10 mouse cellular contexts compared by ENCODE assay signal in genomic region chr9:46215338-46216322, GRCm38 (mm10). TPM values are rescaled to one million over a fixed set of nuclear protein-coding genes. Genes with fewer than 3 reads are reported as not detected.
DNase-seq lines count a peak whose midpoint lies in the region; ATAC-seq and TF ChIP-seq lines count a peak whose summit lies in the region.
"Had no signal": no experiment of that assay in that cellular context is flagged by ENCODE, and none has a peak within 500 bp of the region (broad histone marks: within the 10 kb centered on the region; RNA-seq: fewer than 3 reads in every experiment).

No protein-coding gene starts in this region.

- no peak for TF ChIP-seq POLR2A in thymus, adult 2 months (IDR thresholded peaks at IDR 0.05; ENCODE audit: control insufficient read depth, extremely low read depth, insufficient read depth, low read length, poor library complexity)

- peak; percentile 45; the same call in 1 of the 2 replicates for ATAC-seq in cerebellum, adult (ENCODE audit: insufficient number of reproducible peaks, low FRiP score, low TSS enrichment)
- ATAC-seq in lung, embryonic 15.5 days (ENCODE audit: borderline replicate concordance, extremely low read depth, low FRiP score, low TSS enrichment) = 0 out of 2 replicates have a peak, but pooled peaks have one; percentile 24
- ATAC-seq in neural tube, embryonic 15.5 days (ENCODE audit: low FRiP score) = no peak

- no peak overlapping the region for H3K9ac ChIP-seq in lung, embryonic 15.5 days
- H3K9ac ChIP-seq in neural tube, embryonic 15.5 days (replicated peaks) = no peak overlapping the region
- H3K9ac ChIP-seq: neural tube, embryonic 13.5 days had no signal

- H3K27ac ChIP-seq in lung, embryonic 15.5 days = no peak overlapping the region
- H3K27ac ChIP-seq in heart, embryonic 10.5 days = peak overlapping the region; percentile 32; the same call in 1 of the 2 replicates
- no peak overlapping the region for H3K27ac ChIP-seq in neural tube, embryonic 15.5 days (replicated peaks)
- H3K27ac ChIP-seq in thymus, adult 2 months (ENCODE audit: control insufficient read depth, insufficient read depth, low read length) = no peak overlapping the region
- H3K27ac ChIP-seq: neural tube, embryonic 13.5 days had no signal

- H3K4me2 ChIP-seq in lung, embryonic 15.5 days = no peak overlapping the region
- no peak overlapping the region for H3K4me2 ChIP-seq in neural tube, embryonic 15.5 days
- H3K4me2 ChIP-seq: neural tube, embryonic 13.5 days had no signal

- WGBS in lung, embryonic 15.5 days = 46% methylated on average over 11 of the region's 11 CpGs
- WGBS in heart, embryonic 10.5 days = 20% methylated on average over 11 of the region's 11 CpGs
- WGBS in neural tube, embryonic 15.5 days = 87% methylated on average over 11 of the region's 11 CpGs
- WGBS in thymus, adult 2 months = 93% methylated on average over 11 of the region's 11 CpGs

- no peak for TF ChIP-seq CTCF in thymus, adult 2 months (IDR thresholded peaks at IDR 0.05; ENCODE audit: borderline replicate concordance, control insufficient read depth, extremely low read depth, insufficient read depth, low read length, poor library complexity)

- H3K4me3 ChIP-seq in lung, embryonic 15.5 days = no peak overlapping the region
- H3K4me3 ChIP-seq in heart, embryonic 10.5 days = no peak overlapping the region
- H3K4me3 ChIP-seq in neural tube, embryonic 15.5 days (replicated peaks) = no peak overlapping the region
- H3K4me3 ChIP-seq in thymus, adult 2 months (ENCODE audit: control insufficient read depth, insufficient read depth, low read length) = no peak overlapping the region
- H3K4me3 ChIP-seq: neural tube, embryonic 13.5 days had no signal

- H3K4me1 ChIP-seq in lung, embryonic 15.5 days = 0 out of 2 replicates have a peak, but pooled peaks cover 2% of the 10 kb centered on the region
- H3K4me1 ChIP-seq in heart, embryonic 10.5 days = peaks cover 38% of the 10 kb centered on the region
- H3K4me1 ChIP-seq in neural tube, embryonic 15.5 days = no peaks in the 10 kb centered on the region
- H3K4me1 ChIP-seq in thymus, adult 2 months (replicated peaks; ENCODE audit: control insufficient read depth, insufficient read depth, low read length) = no peaks in the 10 kb centered on the region
- H3K4me1 ChIP-seq: neural tube, embryonic 13.5 days had no signal

- H3K9me3 ChIP-seq in lung, embryonic 15.5 days = no peaks in the 10 kb centered on the region
- H3K9me3 ChIP-seq in heart, embryonic 10.5 days = no peaks in the 10 kb centered on the region
- H3K9me3 ChIP-seq in neural tube, embryonic 15.5 days (replicated peaks) = no peaks in the 10 kb centered on the region
- H3K9me3 ChIP-seq: neural tube, embryonic 13.5 days had no signal

- H3K27me3 ChIP-seq in lung, embryonic 15.5 days = no peaks in the 10 kb centered on the region
- no peaks in the 10 kb centered on the region for H3K27me3 ChIP-seq in heart, embryonic 10.5 days (ENCODE audit: insufficient read depth, poor library complexity, severe bottlenecking)
- no peaks in the 10 kb centered on the region for H3K27me3 ChIP-seq in neural tube, embryonic 15.5 days (replicated peaks)
- H3K27me3 ChIP-seq in thymus, adult 2 months (ENCODE audit: control insufficient read depth, insufficient read depth, low read length) = no peaks in the 10 kb centered on the region
- H3K27me3 ChIP-seq: neural tube, embryonic 13.5 days had no signal

- DNase-seq in cerebellum, postnatal 4 days (ENCODE audit: low spot score in 2 of 2) = no peak
- no peak for DNase-seq in lung, postnatal 14 days
- DNase-seq in heart, embryonic 10.5 days (ENCODE audit: low spot score) = no peak
- DNase-seq in skeletal muscle tissue, adult 2 months (ENCODE audit: low read depth, low spot score) = peak; percentile 44
- no peak for DNase-seq in thymus, adult 2 months
- DNase-seq: left cerebral cortex, postnatal 4 days had no signal

- H3K36me3 ChIP-seq in lung, embryonic 15.5 days = peaks cover 35% of the 10 kb centered on the region
- peaks cover 44% of the 10 kb centered on the region for H3K36me3 ChIP-seq in heart, embryonic 10.5 days
- peaks cover 45% of the 10 kb centered on the region for H3K36me3 ChIP-seq in neural tube, embryonic 15.5 days
- 0 out of 2 replicates have a peak, but pooled peaks cover 11% of the 10 kb centered on the region for H3K36me3 ChIP-seq in thymus, adult 2 months (ENCODE audit: control insufficient read depth, insufficient read depth, low read length)

RNA-seq across cellular contexts. Expression of gene Apoa1, which starts 12.8 kb away (rescaled TPM):
- 6.6 and 29.8 TPM in 2 replicates for polyA plus RNA-seq in lung, embryonic 15.5 days (2015; fragmentation: Nextera tagmentation; extraction: Ambion mirVana)
- 4.3 and 124 TPM in 2 replicates for polyA plus RNA-seq in heart, embryonic 10.5 days (2016; fragmentation: Nextera tagmentation; extraction: Ambion mirVana)
- polyA plus RNA-seq in neural tube, embryonic 15.5 days (2015; fragmentation: Nextera tagmentation; extraction: Ambion mirVana) = 7.3 and 19.9 TPM in 2 replicates
- polyA plus RNA-seq in thymus, adult 2 months (2012; rRNA removed) = 3.3 and 13.1 TPM in 2 replicates

RNA-seq across cellular contexts. Expression of gene Apoc3, which starts 19.8 kb away (rescaled TPM):
- polyA plus RNA-seq in lung, embryonic 15.5 days (2015; fragmentation: Nextera tagmentation; extraction: Ambion mirVana) = not detected in 2 replicates
- not detected in 2 replicates for polyA plus RNA-seq in heart, embryonic 10.5 days (2016; fragmentation: Nextera tagmentation; extraction: Ambion mirVana)
- 0.77 TPM in 1 of 2 replicates, not detected in the other for polyA plus RNA-seq in neural tube, embryonic 15.5 days (2015; fragmentation: Nextera tagmentation; extraction: Ambion mirVana)
- polyA plus RNA-seq in thymus, adult 2 months (2012; rRNA removed) = 6.5 and 22.7 TPM in 2 replicates
- polyA plus RNA-seq: neural tube, embryonic 13.5 days had no signal

RNA-seq across cellular contexts. Expression of gene Apoa4, which starts 24.9 kb away (rescaled TPM):
- 0.31 TPM in 1 of 2 replicates, not detected in the other for polyA plus RNA-seq in lung, embryonic 15.5 days (2015; fragmentation: Nextera tagmentation; extraction: Ambion mirVana)
- polyA plus RNA-seq in heart, embryonic 10.5 days (2016; fragmentation: Nextera tagmentation; extraction: Ambion mirVana) = 0.07 and 1.2 TPM in 2 replicates
- 1.3 TPM in 1 of 2 replicates, not detected in the other for polyA plus RNA-seq in neural tube, embryonic 15.5 days (2015; fragmentation: Nextera tagmentation; extraction: Ambion mirVana)
- 6.9 and 8.2 TPM in 2 replicates for polyA plus RNA-seq in thymus, adult 2 months (2012; rRNA removed)

RNA-seq across cellular contexts. Expression of gene Apoa5, which starts 52.8 kb away (rescaled TPM):
- polyA plus RNA-seq in lung, embryonic 15.5 days (2015; fragmentation: Nextera tagmentation; extraction: Ambion mirVana) = not detected in 2 replicates
- polyA plus RNA-seq in heart, embryonic 10.5 days (2016; fragmentation: Nextera tagmentation; extraction: Ambion mirVana) = 0.23 TPM in 1 of 2 replicates, not detected in the other
- not detected in 2 replicates for polyA plus RNA-seq in neural tube, embryonic 15.5 days (2015; fragmentation: Nextera tagmentation; extraction: Ambion mirVana)
- 0.09 and 3.4 TPM in 2 replicates for polyA plus RNA-seq in thymus, adult 2 months (2012; rRNA removed)
- polyA plus RNA-seq: neural tube, embryonic 13.5 days had no signal

RNA-seq across cellular contexts. Expression of gene Zpr1, which starts 57.2 kb away (rescaled TPM):
- 51.0 and 53.8 TPM in 2 replicates for polyA plus RNA-seq in lung, embryonic 15.5 days (2015; fragmentation: Nextera tagmentation; extraction: Ambion mirVana)
- polyA plus RNA-seq in heart, embryonic 10.5 days (2016; fragmentation: Nextera tagmentation; extraction: Ambion mirVana) = 47.6 and 62.5 TPM in 2 replicates
- 56.5 and 57.1 TPM in 2 replicates for polyA plus RNA-seq in neural tube, embryonic 15.5 days (2015; fragmentation: Nextera tagmentation; extraction: Ambion mirVana)
- polyA plus RNA-seq in thymus, adult 2 months (2012; rRNA removed) = 25.9 and 28.7 TPM in 2 replicates
